Mouse (Mus musculus): ENCODE results near the gene Cry2.
"Not testable (repeated sequence)": the region's sequence is repeated elsewhere in the genome, so short reads cannot be mapped to it uniquely, and the experiment has no call there.

Gene Cry2

GRCm38 (mm10) chr2:92433578-92434374, at the start of gene Cry2:
Gene Cry2 (minus strand): TSS chr2:92434043.
- DNase-seq: peak; percentile 98

- no peak for DNase-seq
Observed at GRCm38 (mm10) chr2:92483505-92483904, 49.7 kb upstream of the Cry2 start.

GRCm38 (mm10) chr2:92482551-92482950, 48.7 kb upstream of the Cry2 start:
- no peak for DNase-seq

GRCm38 (mm10) chr2:92478313-92478688, 44.5 kb upstream of the Cry2 start:
- no peak for DNase-seq

GRCm38 (mm10) chr2:92477672-92478312, 43.9 kb upstream of the Cry2 start:
- peak; percentile 22 for DNase-seq

- DNase-seq: not testable (repeated sequence)
Observed at GRCm38 (mm10) chr2:92476580-92476979, 42.7 kb upstream of the Cry2 start.

- DNase-seq: no peak
Observed at GRCm38 (mm10) chr2:92475711-92476110, 41.9 kb upstream of the Cry2 start.

GRCm38 (mm10) chr2:92474920-92475319, 41.1 kb upstream of the Cry2 start:
- no peak for DNase-seq

GRCm38 (mm10) chr2:92471886-92472670, 38.2 kb upstream of the Cry2 start:
- no peak for DNase-seq

- DNase-seq: no peak
Observed at GRCm38 (mm10) chr2:92464690-92465089, 30.8 kb upstream of the Cry2 start.

GRCm38 (mm10) chr2:92461215-92461614, 27.4 kb upstream of the Cry2 start:
- no peak for DNase-seq

- peak; percentile 58 for DNase-seq
Observed at GRCm38 (mm10) chr2:92459921-92460707, 26.3 kb upstream of the Cry2 start, which contains the start of gene Slc35c1. Gene Slc35c1 (minus strand): TSS chr2:92460538.

- peak; percentile 82 for DNase-seq
Observed at GRCm38 (mm10) chr2:92459141-92459920, 25.5 kb upstream of the Cry2 start.

- DNase-seq: no peak
Observed at GRCm38 (mm10) chr2:92458481-92458880, 24.6 kb upstream of the Cry2 start.

- no peak for DNase-seq
Observed at GRCm38 (mm10) chr2:92456970-92457530, 23.2 kb upstream of the Cry2 start.

GRCm38 (mm10) chr2:92455704-92456103, 21.9 kb upstream of the Cry2 start:
- DNase-seq: no peak

- DNase-seq: no peak
Observed at GRCm38 (mm10) chr2:92454166-92454565, 20.3 kb upstream of the Cry2 start.

GRCm38 (mm10) chr2:92451126-92451525, 17.3 kb upstream of the Cry2 start:
- DNase-seq: no peak

- no peak for DNase-seq
Observed at GRCm38 (mm10) chr2:92447121-92447740, 13.4 kb upstream of the Cry2 start.

- DNase-seq: no peak
Observed at GRCm38 (mm10) chr2:92446656-92447055, 12.8 kb upstream of the Cry2 start.

GRCm38 (mm10) chr2:92445890-92446289, 12.0 kb upstream of the Cry2 start:
- no peak for DNase-seq
